Mouse (Mus musculus): ENCODE data around the gene Pfkfb3. TPM values are rescaled to one million over a fixed set of nuclear protein-coding genes. Genes with fewer than 3 reads are reported as not detected.

Pfkfb3 gene
- total RNA-seq, 1 experiment, result 19.6 TPM

DNA sequence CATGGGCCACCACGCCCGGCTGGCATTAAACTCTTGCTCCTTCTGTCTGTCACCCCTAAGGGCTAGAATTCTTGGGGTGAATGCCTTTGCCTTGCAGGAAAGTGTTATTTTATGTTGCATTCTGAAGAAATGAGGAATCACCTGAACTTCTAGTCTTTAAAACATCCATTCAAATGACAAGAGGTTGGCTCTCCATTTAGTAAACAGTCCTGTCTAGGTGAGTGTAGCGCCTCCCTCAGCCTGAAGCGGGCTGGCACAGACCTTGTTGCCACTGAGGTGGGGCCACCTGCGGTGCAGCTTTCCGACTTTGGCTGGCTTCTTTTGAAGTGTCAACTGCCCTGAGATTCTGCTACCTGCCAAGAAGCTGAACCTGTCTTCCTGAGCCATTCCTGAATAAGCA, 1.4 kb upstream of the Pfkfb3 start:
- H3K4me3 ChIP-seq (ENCODE audit: insufficient read depth in 1 of 2, low read depth in 1 of 2, low read length in 2 of 2, poor library complexity in 1 of 2, severe bottlenecking in 1 of 2), result no peak overlapping the region
- in situ Hi-C loops (cut with MboI; ENCODE audit: low sequenced_read_pairs in 2 of 2, unreplicated experiment in 2 of 2), result no loop called here
- no peak for DNase-seq (ENCODE audit: low read depth, low spot score)

GRCm38 (mm10) chr2:11552966-11553451, 868 bp downstream of the Pfkfb3 start:
- Histone ChIP-seq H3K4me3 (ENCODE audit: insufficient read depth in 1 of 2, low read depth in 1 of 2, low read length in 2 of 2, poor library complexity in 1 of 2, severe bottlenecking in 1 of 2) (peak overlapping the region; percentile 59 to 71), H3K4me1 (ENCODE audit: control insufficient read depth in 2 of 2, insufficient read depth in 2 of 2, low read length in 2 of 2, poor library complexity in 1 of 2) (peaks cover 6 to 8% of the 10 kb centered on the region in 2 experiments; a peak in 3 of 4 replicates), H3K27ac (ENCODE audit: insufficient read depth, low read depth, low read length, poor library complexity, severe bottlenecking) (no peak overlapping the region), H3K9ac (ENCODE audit: insufficient read depth, low read depth, low read length, poor library complexity, severe bottlenecking) (no peak overlapping the region; the same call in 1 of the 2 replicates), H3K36me3 (ENCODE audit: control insufficient read depth, insufficient read depth, low read length, poor library complexity, severe bottlenecking) (no peaks in the 10 kb centered on the region), H3K9me3 (ENCODE audit: control insufficient read depth, insufficient read depth, low read depth, low read length) (no peaks in the 10 kb centered on the region)
- no peak for TF ChIP-seq CHD2 (IDR thresholded peaks at IDR 0.05; ENCODE audit: low read depth, low read length)
- no peak for TF ChIP-seq HCFC1 (IDR thresholded peaks at IDR 0.05; ENCODE audit: borderline replicate concordance, insufficient read depth, low read length)
- TF ChIP-seq MAFK (IDR thresholded peaks at IDR 0.05; ENCODE audit: insufficient read depth, low read depth, low read length), result no peak
- TF ChIP-seq ZC3H11A (IDR thresholded peaks at IDR 0.05; ENCODE audit: borderline replicate concordance, low read depth, low read length), result no peak
- TF ChIP-seq ZNF384 (IDR thresholded peaks at IDR 0.05; ENCODE audit: low read depth, low read length), result no peak
- in situ Hi-C loops (cut with MboI; ENCODE audit: low sequenced_read_pairs in 2 of 2, unreplicated experiment in 2 of 2), result no loop called here
- no peak for DNase-seq (ENCODE audit: low read depth, low spot score)

More for the DNA sequence above, 1.4 kb upstream of the Pfkfb3 start:
- H3K9me3 ChIP-seq (ENCODE audit: control insufficient read depth, insufficient read depth, low read depth, low read length), result no peaks in the 10 kb centered on the region
- H3K36me3 ChIP-seq (ENCODE audit: control insufficient read depth, insufficient read depth, low read length, poor library complexity, severe bottlenecking), result no peaks in the 10 kb centered on the region
- H3K27ac ChIP-seq (ENCODE audit: insufficient read depth, low read depth, low read length, poor library complexity, severe bottlenecking), result no peak overlapping the region
- H3K4me1 ChIP-seq (ENCODE audit: control insufficient read depth in 2 of 2, insufficient read depth in 2 of 2, low read length in 2 of 2, poor library complexity in 1 of 2), result peaks cover 6 to 8% of the 10 kb centered on the region in 2 experiments; a peak in 3 of 4 replicates
- no peak for TF ChIP-seq HCFC1 (IDR thresholded peaks at IDR 0.05; ENCODE audit: borderline replicate concordance, insufficient read depth, low read length)
- TF ChIP-seq ZC3H11A (IDR thresholded peaks at IDR 0.05; ENCODE audit: borderline replicate concordance, low read depth, low read length), result no peak
- no peak for TF ChIP-seq ZNF384 (IDR thresholded peaks at IDR 0.05; ENCODE audit: low read depth, low read length)
- no peak for TF ChIP-seq MAFK (IDR thresholded peaks at IDR 0.05; ENCODE audit: insufficient read depth, low read depth, low read length)
- TF ChIP-seq CHD2 (IDR thresholded peaks at IDR 0.05; ENCODE audit: low read depth, low read length), result no peak
- H3K9ac ChIP-seq (ENCODE audit: insufficient read depth, low read depth, low read length, poor library complexity, severe bottlenecking), result no peak overlapping the region

GRCm38 (mm10) chr2:11552297-11552821, 1.5 kb downstream of the Pfkfb3 start:
- Histone ChIP-seq H3K9me3 (ENCODE audit: control insufficient read depth, insufficient read depth, low read depth, low read length) (no peaks in the 10 kb centered on the region), H3K4me3 (ENCODE audit: insufficient read depth in 1 of 2, low read depth in 1 of 2, low read length in 2 of 2, poor library complexity in 1 of 2, severe bottlenecking in 1 of 2) (peak overlapping the region; percentile 12 to 59; a peak in 3 of 4 replicates), H3K4me1 (ENCODE audit: control insufficient read depth in 2 of 2, insufficient read depth in 2 of 2, low read length in 2 of 2, poor library complexity in 1 of 2) (peaks cover 6 to 8% of the 10 kb centered on the region in 2 experiments; a peak in 3 of 4 replicates), H3K9ac (ENCODE audit: insufficient read depth, low read depth, low read length, poor library complexity, severe bottlenecking) (no peak overlapping the region), H3K27ac (ENCODE audit: insufficient read depth, low read depth, low read length, poor library complexity, severe bottlenecking) (no peak overlapping the region), H3K36me3 (ENCODE audit: control insufficient read depth, insufficient read depth, low read length, poor library complexity, severe bottlenecking) (no peaks in the 10 kb centered on the region)
- in situ Hi-C loops (cut with MboI; ENCODE audit: low sequenced_read_pairs in 2 of 2, unreplicated experiment in 2 of 2), result no loop called here
- DNase-seq (ENCODE audit: low read depth, low spot score), result no peak
- no peak for TF ChIP-seq ZNF384 (IDR thresholded peaks at IDR 0.05; ENCODE audit: low read depth, low read length)
- no peak for TF ChIP-seq CHD2 (IDR thresholded peaks at IDR 0.05; ENCODE audit: low read depth, low read length)
- TF ChIP-seq HCFC1 (IDR thresholded peaks at IDR 0.05; ENCODE audit: borderline replicate concordance, insufficient read depth, low read length), result no peak
- no peak for TF ChIP-seq MAFK (IDR thresholded peaks at IDR 0.05; ENCODE audit: insufficient read depth, low read depth, low read length)

- in situ Hi-C loops (cut with MboI; ENCODE audit: low sequenced_read_pairs in 2 of 2, unreplicated experiment in 2 of 2), result no loop called here
- no peak for TF ChIP-seq MAFK (IDR thresholded peaks at IDR 0.05; ENCODE audit: insufficient read depth, low read depth, low read length)
- TF ChIP-seq ZNF384 (IDR thresholded peaks at IDR 0.05; ENCODE audit: low read depth, low read length), result no peak
- TF ChIP-seq HCFC1 (IDR thresholded peaks at IDR 0.05; ENCODE audit: borderline replicate concordance, insufficient read depth, low read length), result no peak
- no peak for TF ChIP-seq CHD2 (IDR thresholded peaks at IDR 0.05; ENCODE audit: low read depth, low read length)
- TF ChIP-seq ZC3H11A (IDR thresholded peaks at IDR 0.05; ENCODE audit: borderline replicate concordance, low read depth, low read length), result no peak
- H3K4me3 ChIP-seq (ENCODE audit: insufficient read depth in 1 of 2, low read depth in 1 of 2, low read length in 2 of 2, poor library complexity in 1 of 2, severe bottlenecking in 1 of 2), result no peak overlapping the region
- no peak overlapping the region for H3K27ac ChIP-seq (ENCODE audit: insufficient read depth, low read depth, low read length, poor library complexity, severe bottlenecking)
- no peak overlapping the region for H3K9ac ChIP-seq (ENCODE audit: insufficient read depth, low read depth, low read length, poor library complexity, severe bottlenecking)
- H3K36me3 ChIP-seq (ENCODE audit: control insufficient read depth, insufficient read depth, low read length, poor library complexity, severe bottlenecking), result no peaks in the 10 kb centered on the region
- no peak for DNase-seq (ENCODE audit: low read depth, low spot score)
- peaks cover 6 to 8% of the 10 kb centered on the region in 2 experiments; a peak in 3 of 4 replicates for H3K4me1 ChIP-seq (ENCODE audit: control insufficient read depth in 2 of 2, insufficient read depth in 2 of 2, low read length in 2 of 2, poor library complexity in 1 of 2)
- H3K9me3 ChIP-seq (ENCODE audit: control insufficient read depth, insufficient read depth, low read depth, low read length), result no peaks in the 10 kb centered on the region
Observed at GRCm38 (mm10) chr2:11551726-11552125, 2.2 kb downstream of the Pfkfb3 start.
